Comparison of ENCODE assay signal across 8 mouse cellular contexts in the genomic region with DNA sequence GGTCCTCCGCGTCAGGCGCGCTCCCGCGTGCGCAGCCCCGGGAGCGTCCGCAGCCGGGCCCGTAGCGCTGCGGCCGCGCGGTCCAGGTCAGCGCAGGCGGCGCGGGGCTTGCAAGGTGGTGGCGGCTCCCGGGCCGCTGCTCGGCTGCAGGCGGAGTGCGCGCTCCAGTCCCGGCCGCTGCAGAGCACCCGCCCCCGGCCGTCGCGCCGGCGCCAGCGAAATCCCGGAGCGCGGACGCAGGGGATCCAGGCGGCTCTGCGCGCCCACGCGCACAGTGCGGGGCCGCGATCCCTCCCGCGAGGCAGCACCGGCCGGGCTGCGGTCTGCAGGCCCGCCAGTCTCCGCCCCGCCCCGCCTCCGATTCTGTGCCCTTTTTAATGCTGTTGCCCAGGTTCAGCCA. TPM values are rescaled to one million over a fixed set of nuclear protein-coding genes. Genes with fewer than 3 reads are reported as not detected.
A peak's percentile ranks its signal among the peaks of the same experiment; 100 is the strongest.
DNase-seq lines count a peak whose midpoint lies in the region; ATAC-seq and TF ChIP-seq lines count a peak whose summit lies in the region.

Prickle1 (minus strand) TSS at position 146 of the 400 bp plus-strand sequence.

- H3K9ac ChIP-seq in forebrain, embryonic 14.5 days (ENCODE audit: low read length) = peak within 1 kb of the TSS; percentile 82
- peak within 1 kb of the TSS; percentile 82 for H3K9ac ChIP-seq in liver, postnatal 0 days (replicated peaks)
- peak within 1 kb of the TSS; percentile 69 for H3K9ac ChIP-seq in neural tube, embryonic 15.5 days (replicated peaks)

- intact Hi-C loops in heart, postnatal 10 days (cut with DNase I) = loop anchor here (2.0 kb wide), 2 partner anchors 103 to 617 kb away; no protein-coding TSS in a partner anchor

- no peaks in the 10 kb centered on the region for H3K9me3 ChIP-seq in E14TG2a.4 (ENCODE audit: low read length)
- H3K9me3 ChIP-seq in forebrain, embryonic 14.5 days (replicated peaks; ENCODE audit: control insufficient read depth, low read length) = no peaks in the 10 kb centered on the region
- no peaks in the 10 kb centered on the region for H3K9me3 ChIP-seq in liver, postnatal 0 days (ENCODE audit: low read length)
- H3K9me3 ChIP-seq in neural tube, embryonic 15.5 days (replicated peaks) = no peaks in the 10 kb centered on the region

- H3K4me1 ChIP-seq in E14TG2a.4 (replicated peaks; ENCODE audit: low read depth, low read length) = peaks cover 19% of the 10 kb centered on the region
- peaks cover 18% of the 10 kb centered on the region; the same call in 1 of the 2 replicates for H3K4me1 ChIP-seq in forebrain, embryonic 14.5 days (ENCODE audit: control insufficient read depth, insufficient read depth, low read length)
- H3K4me1 ChIP-seq in liver, postnatal 0 days (ENCODE audit: insufficient read depth) = peaks cover 6% of the 10 kb centered on the region; the same call in 1 of the 2 replicates
- peaks cover 44% of the 10 kb centered on the region for H3K4me1 ChIP-seq in neural tube, embryonic 15.5 days

- TF ChIP-seq CTCF in E14TG2a.4 (conservative IDR thresholded peaks at IDR 0.05; ENCODE audit: low read length) = no peak
- no peak for TF ChIP-seq CTCF in liver, postnatal 0 days (IDR thresholded peaks at IDR 0.05; ENCODE audit: low read depth)

- peaks cover 73% of the 10 kb centered on the region for H3K27me3 ChIP-seq in E14TG2a.4 (ENCODE audit: insufficient read depth, low read length)
- H3K27me3 ChIP-seq in forebrain, embryonic 14.5 days (replicated peaks; ENCODE audit: control insufficient read depth, insufficient read depth, low read length) = no peaks in the 10 kb centered on the region
- H3K27me3 ChIP-seq in liver, postnatal 0 days (ENCODE audit: insufficient read depth, low read length) = no peaks in the 10 kb centered on the region
- H3K27me3 ChIP-seq in neural tube, embryonic 15.5 days (replicated peaks) = no peaks in the 10 kb centered on the region

- H3K4me2 ChIP-seq in forebrain, embryonic 14.5 days (ENCODE audit: low read length) = peak within 1 kb of the TSS; percentile 98
- peak within 1 kb of the TSS; percentile 99 for H3K4me2 ChIP-seq in liver, postnatal 0 days (ENCODE audit: low read depth, low read length)
- peak within 1 kb of the TSS; percentile 87 for H3K4me2 ChIP-seq in neural tube, embryonic 15.5 days

- no peaks in the 10 kb centered on the region for H3K36me3 ChIP-seq in E14TG2a.4 (ENCODE audit: insufficient read depth, low read length)
- no peaks in the 10 kb centered on the region for H3K36me3 ChIP-seq in forebrain, embryonic 14.5 days (ENCODE audit: control insufficient read depth, insufficient read depth, low read length)
- no peaks in the 10 kb centered on the region for H3K36me3 ChIP-seq in liver, postnatal 0 days (replicated peaks; ENCODE audit: insufficient read depth, low read length)
- no peaks in the 10 kb centered on the region for H3K36me3 ChIP-seq in neural tube, embryonic 15.5 days

- peak; percentile 89 for DNase-seq in forebrain, embryonic 14.5 days (ENCODE audit: low spot score)
- peak; percentile 92 to 93 for DNase-seq in heart, postnatal 10 days
- DNase-seq in kidney, postnatal 4 days = peak; percentile 92 to 95
- DNase-seq in liver, postnatal 0 days = peak; percentile 87
- DNase-seq in testis, postnatal 10 days (ENCODE audit: low spot score) = peak; percentile 95

- ATAC-seq in cerebellum, adult (ENCODE audit: insufficient number of reproducible peaks, low FRiP score, low TSS enrichment) = peak; percentile 85
- peak; percentile 94 for ATAC-seq in forebrain, embryonic 14.5 days
- ATAC-seq in liver, postnatal 0 days = peak; percentile 89
- peak; percentile 94 for ATAC-seq in neural tube, embryonic 15.5 days (ENCODE audit: low FRiP score)

- H3K4me3 ChIP-seq in E14TG2a.4 (replicated peaks; ENCODE audit: low read length) = peak within 1 kb of the TSS; percentile 85
- peak within 1 kb of the TSS; percentile 80 for H3K4me3 ChIP-seq in forebrain, embryonic 14.5 days (ENCODE audit: low read depth, low read length)
- peak within 1 kb of the TSS; percentile 78 for H3K4me3 ChIP-seq in liver, postnatal 0 days (ENCODE audit: low read depth, low read length)
- peak within 1 kb of the TSS; percentile 62 for H3K4me3 ChIP-seq in neural tube, embryonic 15.5 days (replicated peaks)

- TF ChIP-seq EP300 in liver, postnatal 0 days (IDR thresholded peaks at IDR 0.05; ENCODE audit: low read depth) = no peak

- WGBS in forebrain, embryonic 14.5 days = under 1% methylated on average over 42 of the region's 60 CpGs
- WGBS in liver, postnatal 0 days (ENCODE audit: insufficient replicate concordance) = 0% methylated on average over 57 of the region's 60 CpGs
- WGBS in neural tube, embryonic 15.5 days = 0% methylated on average over 49 of the region's 60 CpGs

- peak within 1 kb of the TSS; percentile 60 for H3K27ac ChIP-seq in forebrain, embryonic 14.5 days (ENCODE audit: low read depth, low read length)
- peak within 1 kb of the TSS; percentile 78 for H3K27ac ChIP-seq in liver, postnatal 0 days (ENCODE audit: low read depth)
- peak within 1 kb of the TSS; percentile 86 for H3K27ac ChIP-seq in neural tube, embryonic 15.5 days (replicated peaks)

RNA-seq across cellular contexts. Expression of gene Prickle1, which starts in this region (rescaled TPM):
- polyA plus RNA-seq in forebrain, embryonic 14.5 days (2014; fragmentation: Nextera tagmentation; extraction: Ambion mirVana) = 11.0 and 15.6 TPM in 2 replicates
- total RNA-seq in heart, postnatal 10 days (2021) = 10 to 100 TPM; 24.1 to 36.4 TPM
- 2.3 and 2.5 TPM in 2 replicates for polyA plus RNA-seq in liver, postnatal 0 days (2015; fragmentation: Nextera tagmentation; extraction: Ambion mirVana)
- polyA plus RNA-seq in neural tube, embryonic 15.5 days (2015; fragmentation: Nextera tagmentation; extraction: Ambion mirVana) = 22.8 and 27.5 TPM in 2 replicates

Comparison
In these comparisons a context has a peak if more than half of its experiments do, and no peak if none do; other contexts are left out.
1. Peak in every context shown above with its lines: DNase-seq, ATAC-seq, H3K4me3 ChIP-seq and H3K27ac ChIP-seq.